Mouse (Mus musculus) embryonic facial prominence, embryonic 11.5 days (tissue): Measurements from ENCODE around the gene Pdha1. TPM values are rescaled to one million over a fixed set of nuclear protein-coding genes. Genes with fewer than 3 reads are reported as not detected.

Source experiments
- ATAC-seq: fragments of 200-750 bp; cut with Nextera tagmentation; replicated peaks from 2 replicates; pipeline ENCODE4 v1.8.0; 2017; ENCODE audit warnings: low read depth; ENCODE audit not compliant: insufficient number of reproducible peaks, low FRiP score, low TSS enrichment
- DNase-seq: peaks from one replicate; pipeline ENCODE4 v3.0.0-alpha.2; 2015; ENCODE audit warnings: low spot score
- H3K27ac ChIP-seq: fragments of 300-500 bp; sonication (generic); replicated peaks from 2 replicates; pipeline ENCODE4 v1.5.1; 2014; ENCODE audit warnings: mild to moderate bottlenecking, low read depth, low read length, control low read depth
- H3K27me3 ChIP-seq: fragments of 300-500 bp; sonication (generic); 2 replicates; pipeline ENCODE4 v1.6.1; 2014; ENCODE audit warnings: mild to moderate bottlenecking, low read length, moderate library complexity, mixed read lengths; ENCODE audit not compliant: control insufficient read depth, insufficient read depth
- H3K36me3 ChIP-seq: fragments of 300-500 bp; sonication (generic); replicated peaks from 2 replicates; pipeline ENCODE4 v1.6.1; 2014; ENCODE audit warnings: low read depth, mild to moderate bottlenecking, low read length, moderate library complexity, mixed read lengths; ENCODE audit not compliant: control insufficient read depth, insufficient read depth
- H3K4me1 ChIP-seq: fragments of 300-500 bp; sonication (generic); 2 replicates; pipeline ENCODE4 v1.6.1; 2014; ENCODE audit warnings: low read length, mixed read lengths; ENCODE audit not compliant: control insufficient read depth, insufficient read depth
- H3K4me2 ChIP-seq: fragments of 300-500 bp; sonication (generic); 2 replicates; pipeline ENCODE4 v1.6.1; 2014; ENCODE audit warnings: low read depth, mild to moderate bottlenecking, control low read depth, low read length, moderate library complexity
- H3K4me3 ChIP-seq: fragments of 300-500 bp; sonication (generic); 2 replicates; pipeline ENCODE4 v1.5.1; 2014; ENCODE audit warnings: low read depth, low read length, control low read depth
- H3K9ac ChIP-seq: fragments of 300-500 bp; sonication (generic); replicated peaks from 2 replicates; pipeline ENCODE4 v1.6.1; 2014; ENCODE audit warnings: mild to moderate bottlenecking, control low read depth, low read length
- H3K9me3 ChIP-seq: fragments of 300-500 bp; sonication (generic); replicated peaks from 2 replicates; pipeline ENCODE4 v1.6.1; 2016; ENCODE audit warnings: mild to moderate bottlenecking, low read length, inconsistent platforms, mixed read lengths; ENCODE audit not compliant: control insufficient read depth
- WGBS: fragments of 180-500 bp; shearing (Covaris S2); extraction: QIAGEN DNeasy Blood & Tissue Kit; methylation state at CpG from one replicate; pipeline ENCODE4 v1.1.7; 2014; 5-methylcytosine and 5-hydroxymethylcytosine counted together
- polyA plus RNA-seq: library from polyadenylated mRNA; unstranded; fragments of >200 nt; fragmentation: Nextera tagmentation; extraction: Ambion mirVana; gene quantifications from 2 replicates; pipeline ENCODE4 v1.2.1, GENCODE M21; 2014

Gene Pdha1
- polyA plus RNA-seq, 1 experiment from 2014 or later = 102 TPM

GRCm38 (mm10) chrX:160113777-160114176 is 24.4 kb downstream of the Pdha1 start:
- Histone ChIP-seq H3K27me3 (no peaks in the 10 kb centered on the region), H3K9me3 (no peaks in the 10 kb centered on the region), H3K4me3 (no peak overlapping the region), H3K27ac (no peak overlapping the region), H3K36me3 (no peaks in the 10 kb centered on the region), H3K4me1 (no peaks in the 10 kb centered on the region), H3K4me2 (no peak overlapping the region), H3K9ac (no peak overlapping the region)
- DNase-seq (no peak), ATAC-seq (no peak)
- 93% methylated on average over 1 of the region's 1 CpGs for WGBS

- 52% methylated on average over 4 of the region's 4 CpGs for WGBS
- H3K4me1 ChIP-seq = no peaks in the 10 kb centered on the region
- H3K4me3 ChIP-seq = no peak overlapping the region
- DNase-seq = no peak
- no peaks in the 10 kb centered on the region for H3K9me3 ChIP-seq
- no peak overlapping the region for H3K27ac ChIP-seq
- no peak overlapping the region for H3K9ac ChIP-seq
- no peak for ATAC-seq
- no peaks in the 10 kb centered on the region for H3K36me3 ChIP-seq
- H3K4me2 ChIP-seq = no peak overlapping the region
- no peaks in the 10 kb centered on the region for H3K27me3 ChIP-seq
Observed at GRCm38 (mm10) chrX:160107817-160108216, 30.4 kb downstream of the Pdha1 start.

DNA sequence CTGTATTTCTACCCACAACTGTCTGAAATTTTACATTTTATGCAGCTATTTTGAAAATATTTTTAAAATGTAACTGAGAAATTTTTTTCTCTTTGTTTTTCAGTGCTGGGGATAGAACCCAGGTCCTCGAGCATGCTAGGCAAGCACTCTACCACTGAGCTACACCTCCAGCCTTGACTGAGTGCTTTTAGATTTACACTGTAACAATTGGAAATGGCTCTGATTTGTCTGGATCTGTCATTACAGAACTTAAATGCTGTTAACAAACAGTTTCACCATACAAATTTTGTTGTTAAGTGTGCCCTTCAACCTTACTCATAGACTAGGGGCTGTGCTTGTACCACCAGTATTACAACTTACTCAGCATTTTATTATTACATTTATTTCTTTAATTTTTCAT is 46.2 kb downstream of the Pdha1 start:
- Histone ChIP-seq H3K9ac (no peak overlapping the region), H3K4me2 (no peak overlapping the region), H3K4me3 (no peak overlapping the region), H3K4me1 (no peaks in the 10 kb centered on the region), H3K9me3 (no peaks in the 10 kb centered on the region), H3K36me3 (no peaks in the 10 kb centered on the region), H3K27me3 (no peaks in the 10 kb centered on the region), H3K27ac (no peak overlapping the region)
- 73% methylated on average over 1 of the region's 1 CpGs for WGBS
- DNase-seq (no peak), ATAC-seq (no peak)

Other genes with a start within 250 kb of the Pdha1 start
- 0.06 and 0.08 TPM in 2 replicates for gene Map3k15, start 150.0 kb downstream of the Pdha1 start, polyA plus RNA-seq